Mouse (Mus musculus): ENCODE results near the gene Cxcr5.

Gene Cxcr5

DNA sequence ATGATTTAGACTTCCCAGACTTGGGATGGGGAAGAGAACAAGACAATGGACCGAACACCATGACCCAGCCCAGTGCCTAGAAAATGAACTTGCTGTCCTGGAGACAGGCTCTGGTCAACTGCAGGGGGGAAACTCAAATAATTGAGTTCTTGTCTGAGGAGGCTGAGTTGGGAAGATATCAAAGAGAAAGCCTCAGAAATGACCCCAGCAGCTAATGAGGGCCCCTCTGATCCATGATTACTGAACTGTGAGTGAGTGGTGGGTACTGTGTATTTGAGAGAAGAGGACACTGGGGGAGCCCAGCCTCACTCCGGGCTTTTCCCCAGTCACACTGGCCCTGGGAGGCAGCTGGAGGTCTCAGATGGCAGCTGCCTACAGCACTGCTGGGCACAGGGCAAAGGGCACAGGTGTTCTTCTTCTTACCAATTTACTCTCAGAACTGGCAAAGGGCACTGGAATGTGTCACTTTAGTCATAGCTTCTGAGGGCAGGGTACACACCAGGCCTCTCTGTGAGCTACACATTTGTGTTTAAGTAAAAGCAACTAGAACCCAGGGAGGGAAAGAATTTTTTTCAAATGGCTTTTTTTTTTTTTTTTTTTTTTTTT, 21.8 kb downstream of the Cxcr5 start:
- no peak for ATAC-seq (ENCODE audit: insufficient number of reproducible peaks, low FRiP score, low TSS enrichment)

DNA sequence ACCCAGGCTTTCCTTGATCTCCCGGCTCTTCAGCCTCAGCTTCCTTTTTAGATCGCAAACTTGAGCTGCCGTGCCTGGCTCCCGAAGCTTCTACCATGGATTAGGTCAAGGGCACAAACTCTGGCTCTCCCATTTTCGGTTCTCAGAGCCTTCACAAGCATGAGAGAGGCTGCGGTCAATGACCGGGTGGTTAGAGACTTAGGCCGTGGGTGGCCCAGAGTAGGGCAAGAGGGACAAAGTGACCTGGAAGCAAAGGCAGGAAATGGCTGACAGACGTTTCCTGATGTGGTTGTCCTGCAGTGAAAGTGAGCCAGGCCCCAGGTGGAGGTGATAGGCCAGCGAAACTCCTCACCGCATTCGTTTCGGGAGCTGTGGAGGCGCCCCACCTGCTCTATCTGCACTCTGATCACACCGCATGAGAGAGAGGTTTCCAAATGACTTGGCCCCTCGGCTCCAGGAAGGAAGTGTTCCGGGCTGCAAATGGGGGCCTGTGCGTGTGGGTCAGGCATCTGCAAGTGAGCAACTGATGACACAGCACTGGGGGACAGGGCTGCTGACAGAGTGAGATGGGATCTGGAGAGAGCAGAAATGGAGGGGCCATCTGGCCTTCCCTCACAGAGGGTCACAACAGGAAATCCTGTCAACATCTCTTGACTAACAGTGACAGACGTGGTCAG, 23.9 kb downstream of the Cxcr5 start:
- ATAC-seq (ENCODE audit: insufficient number of reproducible peaks, low FRiP score, low TSS enrichment): no peak

DNA sequence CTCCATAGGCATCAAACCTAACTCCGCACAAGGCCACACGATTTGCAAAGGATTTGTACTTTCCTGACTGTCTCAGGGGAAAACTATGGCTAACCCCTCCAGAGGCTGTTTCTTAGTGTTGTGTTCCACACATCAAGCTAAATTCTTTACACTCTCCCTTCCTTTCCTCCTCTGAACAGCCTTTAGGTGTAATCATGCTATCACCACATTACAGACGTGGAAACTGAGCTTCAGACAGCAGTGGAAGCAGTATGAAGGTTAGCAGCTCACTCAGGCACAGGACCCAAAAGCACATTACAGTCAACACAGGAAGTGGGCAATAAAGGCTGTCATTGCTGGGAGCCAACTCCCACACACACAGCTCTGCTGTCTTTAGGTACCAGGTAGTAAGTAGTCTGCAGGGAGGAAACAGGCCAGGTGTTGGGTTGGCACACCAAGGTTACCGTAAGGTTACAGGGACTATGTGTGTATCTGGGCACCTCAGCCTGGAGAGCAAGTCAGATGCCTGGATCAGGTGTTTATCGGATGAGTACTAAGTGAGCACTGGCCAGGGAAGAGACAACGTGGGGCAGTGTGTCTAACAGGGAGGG, 28.6 kb downstream of the Cxcr5 start:
- ATAC-seq (ENCODE audit: insufficient number of reproducible peaks, low FRiP score, low TSS enrichment): no peak

DNA sequence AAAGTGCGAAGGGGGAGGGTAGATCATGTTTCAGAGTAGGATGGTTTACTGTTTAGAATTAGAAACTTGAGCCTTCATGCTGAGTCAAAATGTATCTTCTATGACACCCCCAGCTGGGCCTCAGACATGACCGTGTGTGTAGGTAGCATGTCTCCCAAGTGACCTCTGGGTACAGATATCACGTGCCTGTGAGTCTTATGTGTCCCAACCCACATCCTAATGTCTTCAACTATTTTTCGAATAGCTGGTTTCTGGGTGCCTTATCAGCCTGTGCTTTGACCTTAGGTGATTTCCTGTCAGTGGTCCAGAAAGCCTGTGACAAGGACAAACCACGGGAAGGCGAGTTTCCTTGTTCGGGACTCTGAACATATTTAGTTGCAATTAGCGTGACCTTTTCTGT, 33.3 kb downstream of the Cxcr5 start:
- ATAC-seq (ENCODE audit: insufficient number of reproducible peaks, low FRiP score, low TSS enrichment): no peak

GRCm38 (mm10) chr9:44526337-44527112, 35.2 kb downstream of the Cxcr5 start:
- no peak for ATAC-seq (ENCODE audit: insufficient number of reproducible peaks, low FRiP score, low TSS enrichment)

DNA sequence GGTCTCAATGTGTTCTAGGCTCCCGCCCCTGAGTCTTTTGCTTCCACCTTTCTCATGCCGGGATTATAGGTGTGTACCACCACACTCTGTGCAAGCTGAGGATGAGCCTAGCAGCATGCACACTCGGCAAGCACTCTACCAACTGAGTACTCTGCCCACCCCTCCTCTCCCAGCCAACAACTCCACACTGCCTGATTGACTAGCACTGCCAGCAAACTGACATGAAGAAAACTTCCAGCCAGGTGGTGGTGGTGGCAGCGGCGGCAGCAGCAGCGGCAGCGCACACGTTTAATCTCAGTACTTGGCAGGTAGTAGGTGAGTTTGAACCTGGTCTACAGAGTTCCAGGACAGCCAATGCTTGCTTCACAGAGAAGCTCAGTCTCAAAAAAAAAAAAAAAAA, 36.1 kb downstream of the Cxcr5 start:
- no peak for ATAC-seq (ENCODE audit: insufficient number of reproducible peaks, low FRiP score, low TSS enrichment)

DNA sequence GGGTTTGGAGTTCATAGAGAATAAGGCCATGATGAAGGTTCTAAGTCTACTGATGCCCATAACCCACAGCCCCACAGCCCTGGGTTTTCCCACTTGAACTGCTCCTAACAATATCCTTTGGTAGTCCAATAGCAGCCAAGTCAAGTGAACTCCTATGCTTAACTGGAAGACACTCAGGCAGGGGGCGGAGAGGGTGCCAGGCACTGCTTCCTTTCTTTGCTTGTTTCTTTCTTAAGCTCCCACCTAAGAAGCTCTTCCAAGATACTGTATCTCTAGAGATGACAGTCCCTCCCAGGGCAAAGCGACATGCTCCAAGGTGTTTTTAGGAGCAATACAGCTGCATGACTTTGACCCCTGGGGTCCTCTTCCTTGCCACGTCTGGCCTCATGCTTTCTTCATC, 36.7 kb downstream of the Cxcr5 start:
- ATAC-seq (ENCODE audit: insufficient number of reproducible peaks, low FRiP score, low TSS enrichment): no peak

DNA sequence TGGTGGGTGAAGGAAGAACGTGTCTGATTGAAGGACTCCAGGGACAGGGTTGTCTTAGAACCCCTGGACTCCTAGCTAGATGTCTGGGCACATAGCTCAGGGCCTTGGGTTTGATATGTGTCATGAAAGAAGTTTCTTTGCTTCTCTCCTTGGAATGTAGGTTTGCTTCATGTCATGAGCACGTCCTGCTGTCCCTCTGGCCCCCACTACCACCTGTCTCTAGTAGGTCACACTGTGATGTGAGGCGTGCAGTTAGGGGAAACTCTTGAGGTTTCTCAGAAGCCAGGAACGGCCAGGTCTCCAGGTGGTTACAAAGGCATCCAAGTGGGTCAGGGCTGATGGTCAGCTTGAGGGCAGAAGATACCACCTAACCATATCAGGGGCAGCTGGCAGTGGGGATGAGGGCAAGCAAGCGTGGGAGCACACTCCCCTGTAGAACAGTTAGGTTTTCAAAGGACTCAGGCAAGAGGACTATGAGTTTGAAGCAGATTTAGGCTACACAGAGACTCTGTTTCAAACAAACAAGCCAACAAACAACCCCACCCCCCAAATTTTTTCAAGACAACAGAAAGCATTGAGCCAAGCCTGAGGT, 37.3 kb downstream of the Cxcr5 start:
- ATAC-seq (ENCODE audit: insufficient number of reproducible peaks, low FRiP score, low TSS enrichment): no peak

DNA sequence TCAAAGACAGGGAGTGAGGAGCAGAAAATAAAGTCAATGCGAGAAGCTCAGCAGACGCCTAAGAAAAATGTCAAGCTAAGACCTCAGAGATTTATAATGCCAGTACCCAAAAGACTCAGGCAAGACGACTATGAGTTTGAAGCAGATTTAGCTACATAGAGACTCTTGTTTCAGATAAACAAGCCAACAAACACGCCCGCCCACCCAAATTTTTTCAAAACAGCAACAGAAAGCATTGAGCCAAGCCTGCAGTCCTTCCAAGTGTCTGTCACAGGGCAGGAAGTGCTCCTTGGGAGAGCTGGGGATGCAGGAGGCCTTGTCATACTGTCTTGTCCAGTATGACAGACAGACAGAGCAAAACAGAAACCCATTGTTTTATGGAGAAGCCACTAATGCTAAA, 38.0 kb downstream of the Cxcr5 start:
- no peak for ATAC-seq (ENCODE audit: insufficient number of reproducible peaks, low FRiP score, low TSS enrichment)

- no peak for ATAC-seq (ENCODE audit: insufficient number of reproducible peaks, low FRiP score, low TSS enrichment)
These were observed 39.8 kb downstream of the Cxcr5 start for GRCm38 (mm10) chr9:44521927-44522326.

DNA sequence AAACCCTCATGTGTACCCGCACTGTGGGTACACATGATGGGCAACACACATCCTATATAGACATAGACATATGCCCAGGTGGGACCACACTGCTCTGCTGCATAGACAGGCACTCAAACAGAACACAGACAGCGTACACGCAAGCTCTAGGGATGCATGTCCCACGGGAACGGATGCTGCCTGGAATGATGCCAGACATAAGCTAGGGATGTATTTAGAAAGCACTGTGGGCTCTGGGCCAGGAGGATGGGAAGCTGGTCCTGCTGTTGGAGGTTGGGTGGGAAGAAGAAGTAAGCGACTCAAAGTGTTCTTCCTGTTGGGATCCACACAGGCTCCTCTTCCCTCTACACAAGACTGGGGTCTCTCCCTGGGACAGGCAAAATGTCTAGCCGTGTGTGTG, 43.6 kb downstream of the Cxcr5 start:
- no peak for ATAC-seq (ENCODE audit: insufficient number of reproducible peaks, low FRiP score, low TSS enrichment)

DNA sequence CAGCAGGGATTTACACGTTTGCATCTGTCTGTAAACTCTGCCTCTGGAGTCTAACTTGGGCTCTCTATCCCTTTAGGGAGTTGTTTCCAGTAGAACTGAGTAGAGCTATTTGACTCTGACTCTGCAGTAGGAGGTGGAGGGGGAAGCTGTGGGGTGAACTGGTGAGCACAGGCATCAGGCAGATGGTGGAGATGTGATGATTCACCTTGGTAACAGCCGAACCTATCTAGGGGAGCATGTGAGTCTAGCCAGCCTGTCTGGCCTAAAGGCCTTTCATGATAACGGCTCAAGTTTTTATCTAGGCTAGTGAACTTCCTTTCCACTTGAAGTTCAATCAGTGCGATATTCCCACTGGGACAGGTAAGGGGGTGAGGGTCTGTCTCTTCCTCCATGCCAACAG, 44.3 kb downstream of the Cxcr5 start:
- no peak for ATAC-seq (ENCODE audit: insufficient number of reproducible peaks, low FRiP score, low TSS enrichment)

DNA sequence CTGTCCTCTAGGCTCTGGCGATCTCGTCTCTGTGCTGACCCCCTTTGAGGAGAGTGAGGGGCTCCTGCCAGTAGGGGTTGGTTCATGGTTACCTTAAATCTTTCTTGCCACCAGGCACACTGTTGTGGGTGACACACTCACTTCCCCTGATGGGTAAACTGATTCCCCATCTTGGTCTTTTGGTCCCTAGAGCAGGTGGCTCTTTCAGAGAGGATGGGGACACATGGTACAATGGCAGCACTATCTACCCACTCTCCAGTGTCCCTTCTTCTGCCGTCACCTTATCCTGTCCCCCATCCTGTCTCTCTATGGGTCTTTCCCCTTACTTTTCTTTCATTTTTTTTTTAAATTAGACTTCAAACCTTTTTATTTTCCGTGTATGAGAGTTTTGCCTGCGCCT, 45.8 kb downstream of the Cxcr5 start:
- ATAC-seq (ENCODE audit: insufficient number of reproducible peaks, low FRiP score, low TSS enrichment): no peak

- ATAC-seq (ENCODE audit: insufficient number of reproducible peaks, low FRiP score, low TSS enrichment): no peak
These were observed 46.4 kb downstream of the Cxcr5 start for GRCm38 (mm10) chr9:44515131-44515751.

DNA sequence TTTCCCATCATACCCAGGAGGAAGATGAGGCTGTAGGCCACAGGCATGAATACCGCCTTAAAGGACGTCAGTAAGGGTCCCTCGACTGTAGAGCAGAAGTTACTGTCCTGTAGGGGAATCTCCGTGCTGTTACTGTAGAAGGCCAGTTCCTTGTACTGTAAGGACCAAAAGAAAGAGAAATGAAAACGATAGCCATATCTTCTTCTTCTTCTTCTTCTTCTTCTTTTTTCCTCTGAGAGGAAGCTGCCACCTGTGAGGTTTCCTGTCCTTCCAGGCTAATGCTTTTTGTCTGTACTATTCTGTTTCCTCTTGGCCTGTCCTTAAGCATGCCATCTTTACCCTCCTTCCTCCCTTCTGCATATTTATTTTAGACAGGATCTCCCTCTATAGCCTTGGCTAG, 47.5 kb downstream of the Cxcr5 start:
- ATAC-seq (ENCODE audit: insufficient number of reproducible peaks, low FRiP score, low TSS enrichment): no peak

DNA sequence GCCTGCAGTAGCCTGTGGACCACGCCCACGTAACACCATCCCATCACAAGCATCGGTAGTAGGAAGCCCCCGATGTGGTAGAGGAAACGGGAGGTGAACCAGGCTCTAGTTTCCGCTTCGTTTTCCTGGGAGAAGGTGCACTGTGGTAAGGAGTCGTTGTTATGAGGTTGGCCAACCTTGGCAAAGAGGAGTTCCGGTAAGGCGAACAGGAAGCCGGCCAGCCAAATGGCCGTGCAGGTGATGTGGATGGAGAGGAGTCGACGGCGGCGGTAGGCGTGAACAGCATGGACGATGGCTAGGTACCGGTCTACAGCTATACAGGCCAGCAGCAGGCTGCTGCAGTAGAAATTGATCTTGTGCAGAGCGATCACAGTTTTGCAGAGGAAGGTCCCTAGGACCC, 48.1 kb downstream of the Cxcr5 start:
- no peak for ATAC-seq (ENCODE audit: insufficient number of reproducible peaks, low FRiP score, low TSS enrichment)

- no peak for ATAC-seq (ENCODE audit: insufficient number of reproducible peaks, low FRiP score, low TSS enrichment)
These were observed 48.6 kb downstream of the Cxcr5 start for GRCm38 (mm10) chr9:44513121-44513520.

DNA sequence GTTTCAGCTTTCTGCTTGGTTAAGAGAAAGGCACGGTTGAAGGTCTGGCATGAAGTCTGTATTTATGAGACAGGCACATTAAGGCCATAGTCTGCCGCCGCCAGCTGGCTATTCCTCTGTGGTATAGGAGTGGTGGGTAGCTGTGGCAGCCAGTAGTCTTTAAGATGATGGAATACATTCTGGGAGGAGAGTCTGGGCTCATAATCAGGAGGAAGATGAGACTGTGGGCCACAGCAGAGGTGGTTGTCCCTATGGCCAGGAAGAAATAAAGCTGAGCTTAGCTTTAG, 49.0 kb downstream of the Cxcr5 start:
- ATAC-seq (ENCODE audit: insufficient number of reproducible peaks, low FRiP score, low TSS enrichment): no peak

DNA sequence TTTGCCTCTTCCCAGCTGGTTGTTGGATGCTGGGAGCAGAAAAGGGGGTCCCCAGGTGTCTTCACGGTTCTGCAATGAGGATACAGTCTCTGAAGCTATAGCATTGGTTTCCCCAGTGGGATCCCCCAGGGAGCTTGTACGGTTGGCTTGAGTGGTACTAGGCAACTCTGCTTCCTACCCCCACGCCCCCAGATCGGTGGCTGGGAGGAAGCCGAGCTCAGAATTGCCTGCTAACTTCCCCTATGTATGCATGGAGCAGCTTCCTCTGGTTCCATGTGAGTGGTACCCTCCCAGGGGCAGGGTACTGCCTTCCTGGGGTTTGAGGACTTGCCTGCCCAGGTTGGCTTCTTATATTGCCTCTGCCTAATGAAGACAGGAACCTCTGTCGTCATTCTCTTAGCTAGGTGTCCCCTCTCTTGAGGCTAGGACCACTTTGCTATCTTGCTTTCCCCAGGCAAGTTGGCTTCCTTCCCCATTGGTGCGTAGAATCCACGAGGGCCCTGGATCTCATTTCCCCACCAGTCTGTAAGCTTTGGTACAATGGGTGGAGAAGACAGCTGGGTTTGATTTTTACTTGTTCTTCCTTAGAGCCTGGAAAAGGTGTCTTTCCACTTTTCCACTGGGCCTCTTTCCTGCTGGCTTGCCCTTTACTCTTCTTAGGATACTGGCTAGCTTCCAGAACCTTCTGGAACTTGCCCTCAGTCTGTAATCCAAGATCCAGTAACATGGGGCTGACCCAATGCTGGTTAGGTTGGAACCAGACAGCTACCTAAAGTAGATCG, 49.6 kb downstream of the Cxcr5 start:
- no peak for ATAC-seq (ENCODE audit: insufficient number of reproducible peaks, low FRiP score, low TSS enrichment)
